Mouse (Mus musculus) testis, adult 2 months (tissue): ENCODE data around the gene Gm10203. TPM values are rescaled to one million over a fixed set of nuclear protein-coding genes. Genes with fewer than 3 reads are reported as not detected.
"Not testable (repeated sequence)": the region's sequence is repeated elsewhere in the genome, so short reads cannot be mapped to it uniquely, and the experiment has no call there.

Source experiments
- H3K27ac ChIP-seq: fragments of 200-500 bp; 2 replicates; pipeline ENCODE4 v1.5.1; 2012; ENCODE audit warnings: low read depth, low read length; ENCODE audit not compliant: control insufficient read depth, insufficient read depth
- H3K27me3 ChIP-seq: fragments of 200-500 bp; 2 replicates; pipeline ENCODE4 v1.6.1; 2012; ENCODE audit warnings: mild to moderate bottlenecking, low read length, moderate library complexity; ENCODE audit not compliant: control insufficient read depth, insufficient read depth
- H3K36me3 ChIP-seq: fragments of 200-500 bp; 2 replicates; pipeline ENCODE4 v1.6.1; 2012; ENCODE audit warnings: mild to moderate bottlenecking, low read length; ENCODE audit not compliant: control insufficient read depth, insufficient read depth
- H3K4me1 ChIP-seq: fragments of 200-500 bp; 2 replicates; pipeline ENCODE4 v1.6.1; 2012; ENCODE audit warnings: low read length; ENCODE audit not compliant: control insufficient read depth, insufficient read depth
- H3K4me3 ChIP-seq: fragments of 200-500 bp; 2 replicates; pipeline ENCODE4 v1.5.1; 2012; ENCODE audit warnings: low read depth, mild to moderate bottlenecking, low read length, moderate library complexity, mixed read lengths; ENCODE audit not compliant: control insufficient read depth
- CTCF ChIP-seq: fragments of 200-500 bp; IDR thresholded peaks from 2 replicates; pipeline ENCODE4 v1.5.1; 2012; ENCODE audit warnings: low read depth, mild to moderate bottlenecking, inconsistent platforms, low read length, moderate library complexity; ENCODE audit not compliant: control insufficient read depth, insufficient read depth, insufficient replicate concordance
- POLR2A ChIP-seq: fragments of 200-500 bp; IDR thresholded peaks from 2 replicates; pipeline ENCODE4 v1.6.1; 2012; ENCODE audit warnings: low read depth, mild to moderate bottlenecking, inconsistent platforms, low read length, moderate library complexity; ENCODE audit not compliant: control insufficient read depth
- polyA plus RNA-seq: library from polyadenylated mRNA; depleted of rRNA; stranded (reverse); fragments of >200 nt; gene quantifications from 2 replicates; pipeline ENCODE4 v1.2.3, GENCODE M21; 2012

Gm10203 gene
- polyA plus RNA-seq, 1 experiment, result not detected

GRCm38 (mm10) chr6:149152119-149152518 is 22.1 kb downstream of the Gm10203 start:
- H3K27me3 ChIP-seq, result no peaks in the 10 kb centered on the region
- H3K4me1 ChIP-seq, result no peaks in the 10 kb centered on the region
- no peak overlapping the region for H3K27ac ChIP-seq
- TF ChIP-seq CTCF, result no peak
- TF ChIP-seq POLR2A, result no peak
- no peak overlapping the region for H3K4me3 ChIP-seq
- no peaks in the 10 kb centered on the region; the same call in 1 of the 2 replicates for H3K36me3 ChIP-seq

DNA sequence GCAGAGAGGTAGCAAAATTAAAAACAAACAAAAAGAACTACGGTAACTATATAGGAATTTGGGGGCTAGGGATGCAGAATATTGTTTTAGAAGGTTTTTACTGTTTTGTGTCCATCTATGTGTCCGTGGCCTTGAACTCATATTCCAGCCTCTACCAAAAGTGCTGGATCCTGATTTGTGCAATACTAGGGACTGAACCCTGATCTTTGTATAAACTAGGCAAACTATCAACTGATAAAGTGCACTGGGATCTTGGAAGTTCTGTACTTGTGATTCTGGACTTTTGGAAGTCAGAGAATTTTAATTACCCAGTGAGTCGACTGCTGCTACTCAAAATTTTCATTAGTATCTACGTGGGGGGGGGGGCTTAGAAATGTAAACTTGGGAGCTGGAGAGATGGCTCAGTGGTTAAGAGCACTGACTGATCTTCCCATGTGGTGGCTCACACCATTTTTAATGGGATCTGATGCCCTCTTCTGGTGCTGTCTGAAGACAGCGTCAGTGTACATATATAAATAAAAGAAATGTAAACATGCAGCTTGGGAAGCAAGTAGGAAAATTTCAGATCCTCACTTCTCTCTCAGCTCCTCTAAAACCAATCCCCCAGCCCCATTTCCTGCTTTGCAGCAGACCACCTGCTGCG is 23.6 kb downstream of the Gm10203 start:
- no peak overlapping the region for H3K27ac ChIP-seq
- no peak for TF ChIP-seq POLR2A
- no peaks in the 10 kb centered on the region for H3K27me3 ChIP-seq
- no peaks in the 10 kb centered on the region; the same call in 1 of the 2 replicates for H3K36me3 ChIP-seq
- H3K4me3 ChIP-seq, result no peak overlapping the region
- no peaks in the 10 kb centered on the region for H3K4me1 ChIP-seq

DNA sequence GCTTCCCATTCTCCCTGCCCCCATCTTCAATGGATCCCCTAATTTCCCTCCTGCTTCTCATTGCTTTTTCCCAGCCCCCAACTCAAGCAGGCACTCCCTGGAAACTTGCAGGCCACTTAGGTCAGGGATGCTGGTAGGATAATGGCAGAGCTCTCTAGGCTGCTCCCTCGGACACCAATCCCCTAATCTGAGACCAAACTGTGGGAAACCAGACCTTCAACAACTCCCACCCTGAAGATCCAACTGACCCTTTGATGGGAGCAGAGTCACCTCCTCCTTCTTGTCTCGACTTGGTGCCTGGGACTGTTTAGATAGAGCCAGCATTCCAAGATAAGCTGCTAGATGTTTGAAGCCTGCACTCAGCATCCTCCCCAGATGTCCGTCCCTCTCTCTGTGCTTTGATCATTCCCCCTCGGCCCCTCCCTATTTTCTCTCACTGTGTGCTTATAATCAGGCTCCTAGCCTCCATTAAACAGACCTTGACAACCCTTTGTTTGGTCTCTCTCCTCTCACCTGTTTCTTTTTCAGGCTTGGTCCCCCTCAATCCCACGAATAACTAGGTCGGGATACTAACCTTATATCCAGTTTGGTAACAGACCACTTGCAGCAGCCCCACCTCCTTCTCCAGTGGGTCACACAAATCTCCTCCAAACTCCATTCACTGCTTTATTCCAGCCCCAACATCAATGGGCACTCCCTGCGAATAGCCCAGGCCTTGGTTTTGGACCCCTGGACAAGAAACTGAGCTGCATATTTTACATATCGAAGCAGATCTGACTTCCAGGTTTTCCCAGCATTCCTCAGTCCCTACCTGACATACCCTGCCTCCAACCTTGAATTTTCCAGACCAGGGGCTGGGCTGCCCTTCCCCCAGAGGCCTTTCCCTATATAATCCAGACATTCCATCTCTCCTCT is 24.4 kb downstream of the Gm10203 start:
- no peak overlapping the region for H3K27ac ChIP-seq
- no peaks in the 10 kb centered on the region; the same call in 1 of the 2 replicates for H3K36me3 ChIP-seq
- H3K4me3 ChIP-seq, result no peak overlapping the region
- TF ChIP-seq POLR2A (no peak), CTCF (no peak)
- H3K4me1 ChIP-seq, result no peaks in the 10 kb centered on the region
- H3K27me3 ChIP-seq, result no peaks in the 10 kb centered on the region

DNA sequence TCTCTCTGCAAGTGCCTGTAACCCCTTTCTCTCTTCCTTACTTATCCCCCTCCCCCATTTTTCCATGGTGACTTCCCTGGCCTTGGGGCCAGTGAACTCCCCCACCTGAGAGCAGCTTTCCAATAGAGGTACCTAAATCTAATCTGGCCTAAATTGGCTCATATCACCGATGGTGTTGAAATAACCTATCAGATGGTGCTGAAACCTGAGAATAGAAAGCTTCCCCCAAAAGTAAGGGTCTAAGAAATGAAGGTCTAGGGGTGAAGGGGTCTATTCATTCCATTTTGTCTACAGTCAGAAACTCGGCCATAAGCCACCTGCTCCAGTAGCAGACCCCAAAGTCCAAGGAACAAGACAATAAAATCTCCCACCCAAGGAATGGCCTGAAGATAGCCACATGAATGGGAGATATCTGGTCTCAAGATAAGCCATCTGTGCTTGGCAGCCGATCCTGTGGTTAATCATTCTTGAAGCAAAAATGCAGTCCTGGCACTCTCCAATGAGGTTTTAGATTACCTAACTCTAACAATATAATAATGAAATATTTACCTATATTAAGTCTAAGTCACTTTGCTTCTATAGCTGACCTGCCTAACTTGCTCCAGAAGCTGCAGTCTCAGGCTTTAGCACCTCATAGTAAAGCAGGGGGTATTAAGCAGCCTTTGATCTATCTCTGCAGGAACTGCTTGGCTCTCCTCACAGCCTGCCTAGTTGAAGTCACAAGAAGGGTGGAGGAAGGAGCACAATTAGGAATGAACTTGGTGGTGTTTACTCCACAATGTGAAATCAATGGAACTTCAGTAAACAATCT is 25.3 kb downstream of the Gm10203 start:
- Histone ChIP-seq H3K27me3 (no peaks in the 10 kb centered on the region), H3K27ac (no peak overlapping the region), H3K4me3 (no peak overlapping the region), H3K4me1 (no peaks in the 10 kb centered on the region), H3K36me3 (no peaks in the 10 kb centered on the region; the same call in 1 of the 2 replicates)
- TF ChIP-seq POLR2A (no peak), CTCF (no peak)

GRCm38 (mm10) chr6:149167038-149167437 is 37.1 kb downstream of the Gm10203 start:
- not testable (repeated sequence) for H3K4me3 ChIP-seq, H3K27me3 ChIP-seq, H3K36me3 ChIP-seq, H3K4me1 ChIP-seq, H3K27ac ChIP-seq

DNA sequence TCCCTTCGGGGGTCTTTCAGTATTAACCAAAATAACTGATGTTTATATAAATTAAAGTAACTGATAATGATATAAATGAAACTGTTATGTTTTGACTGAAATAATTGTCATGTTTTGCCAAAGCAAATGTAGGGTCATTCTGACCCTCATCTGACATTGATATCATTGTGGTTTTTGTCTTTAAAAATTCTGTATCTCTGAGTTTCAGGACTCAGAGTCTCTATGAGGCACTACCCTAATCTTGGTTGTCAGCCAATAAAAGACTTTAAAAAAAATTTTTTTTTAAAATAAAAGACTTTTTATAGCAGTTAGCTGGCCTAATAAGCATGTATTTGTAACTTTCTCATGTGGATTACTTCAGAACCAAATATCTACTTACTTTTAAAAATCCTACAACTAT is 37.7 kb downstream of the Gm10203 start:
- TF ChIP-seq POLR2A, result no peak
- TF ChIP-seq CTCF, result no peak
- H3K36me3 ChIP-seq, result no peaks in the 10 kb centered on the region; the same call in 1 of the 2 replicates
- no peak overlapping the region for H3K4me3 ChIP-seq
- H3K4me1 ChIP-seq, result no peaks in the 10 kb centered on the region
- H3K27me3 ChIP-seq, result no peaks in the 10 kb centered on the region
- H3K27ac ChIP-seq, result no peak overlapping the region

DNA sequence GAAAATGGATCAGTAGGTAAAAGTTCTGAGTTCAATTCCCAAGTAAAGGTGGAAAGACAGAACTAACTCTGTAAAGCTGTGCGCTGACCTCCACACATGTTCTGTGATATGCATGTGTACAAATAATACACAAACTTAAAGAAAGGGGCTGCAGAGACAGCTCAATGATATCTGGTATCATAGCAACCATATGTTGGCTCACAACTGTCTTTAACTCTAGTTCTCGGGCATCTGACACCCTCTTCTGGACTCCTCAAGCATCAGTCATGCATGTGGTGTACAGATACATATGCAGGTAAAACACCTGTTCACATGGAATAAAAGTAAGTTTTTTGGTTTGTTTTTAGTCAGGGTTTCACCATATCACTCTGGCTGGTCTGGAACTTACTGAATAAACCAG is 38.5 kb downstream of the Gm10203 start:
- no peak for TF ChIP-seq CTCF
- no peak for TF ChIP-seq POLR2A
- no peaks in the 10 kb centered on the region for H3K27me3 ChIP-seq
- no peaks in the 10 kb centered on the region; the same call in 1 of the 2 replicates for H3K36me3 ChIP-seq
- H3K27ac ChIP-seq, result no peak overlapping the region
- H3K4me3 ChIP-seq, result no peak overlapping the region
- H3K4me1 ChIP-seq, result no peaks in the 10 kb centered on the region

DNA sequence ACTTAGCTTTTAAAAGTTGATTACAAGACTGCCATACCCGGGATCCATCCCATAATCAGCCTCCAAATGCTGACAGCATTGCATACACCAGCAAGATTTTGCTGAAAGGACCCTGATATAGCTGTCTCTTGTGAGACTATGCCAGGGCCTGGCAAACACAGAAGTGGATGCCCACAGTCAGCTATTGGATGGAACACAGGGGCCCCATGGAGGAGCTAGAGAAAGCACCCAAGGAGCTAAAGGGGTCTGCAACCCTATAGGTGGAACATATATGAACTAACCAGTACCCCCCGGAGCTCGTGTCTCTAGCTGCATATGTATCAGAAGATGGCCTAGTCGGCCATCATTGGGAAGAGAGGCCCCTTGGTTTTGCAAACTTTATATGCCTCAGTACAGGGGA is 40.0 kb downstream of the Gm10203 start:
- H3K27ac ChIP-seq, H3K27me3 ChIP-seq, H3K4me1 ChIP-seq, H3K4me3 ChIP-seq, H3K36me3 ChIP-seq: not testable (repeated sequence)
